In genomic region chr17:27819521-27819970, GRCm38 (mm10) we compare ENCODE assay signal across 8 mouse cellular contexts. TPM values are rescaled to one million over a fixed set of nuclear protein-coding genes. Genes with fewer than 3 reads are reported as not detected.
DNase-seq lines count a peak whose midpoint lies in the region; ATAC-seq lines count a peak whose summit lies in the region.

No protein-coding gene starts in this region.

- WGBS in forebrain, embryonic 10.5 days: 1% methylated on average over 20 of the region's 20 CpGs
- 0% methylated on average over 20 of the region's 20 CpGs for WGBS in kidney, embryonic 15.5 days
- 2% methylated on average over 20 of the region's 20 CpGs for WGBS in macrophage (ENCODE audit: missing documents)

- peak; percentile 29 to 34 for DNase-seq in left cerebral cortex, postnatal 25 days (ENCODE audit: low spot score in 2 of 2)
- no peak for DNase-seq in left cerebral cortex, adult 8-10 months (ENCODE audit: low spot score in 2 of 2)
- DNase-seq in adipocyte (ENCODE audit: low spot score): peak; percentile 70
- no peak for DNase-seq in forebrain, embryonic 10.5 days (ENCODE audit: extremely low spot score, low spot score)
- peak; percentile 50 for DNase-seq in testis, postnatal 10 days (ENCODE audit: low spot score)

- H3K4me2 ChIP-seq in kidney, embryonic 15.5 days: peak overlapping the region; percentile 72

- H3K9me3 ChIP-seq in forebrain, embryonic 10.5 days: no peaks in the 10 kb centered on the region
- H3K9me3 ChIP-seq in kidney, embryonic 15.5 days (replicated peaks): no peaks in the 10 kb centered on the region

- no peaks in the 10 kb centered on the region for H3K27me3 ChIP-seq in forebrain, embryonic 10.5 days (ENCODE audit: poor library complexity, severe bottlenecking)
- no peaks in the 10 kb centered on the region for H3K27me3 ChIP-seq in kidney, embryonic 15.5 days

- H3K27ac ChIP-seq in forebrain, embryonic 10.5 days: peak overlapping the region; percentile 93
- H3K27ac ChIP-seq in kidney, embryonic 15.5 days: peak overlapping the region; percentile 90
- H3K27ac ChIP-seq in macrophage: peak overlapping the region; percentile 74

- H3K4me3 ChIP-seq in forebrain, embryonic 10.5 days: peak overlapping the region; percentile 100
- H3K4me3 ChIP-seq in kidney, embryonic 15.5 days (replicated peaks): peak overlapping the region; percentile 86
- H3K4me3 ChIP-seq in macrophage (ENCODE audit: inconsistent target): peak overlapping the region; percentile 76

- no peaks in the 10 kb centered on the region for H3K36me3 ChIP-seq in forebrain, embryonic 10.5 days (replicated peaks)
- no peaks in the 10 kb centered on the region for H3K36me3 ChIP-seq in kidney, embryonic 15.5 days
- no peaks in the 10 kb centered on the region for H3K36me3 ChIP-seq in macrophage (ENCODE audit: inconsistent target)

- ATAC-seq in kidney, embryonic 15.5 days (replicated peaks; ENCODE audit: low FRiP score): peak; percentile 3; the same call in 1 of the 2 replicates
- ATAC-seq in activated CD4-positive, CD25-positive, alpha-beta regulatory T cell, adult 4 months: no peak

- intact Hi-C loops in left cerebral cortex, postnatal 25 days (cut with DNase I): no loop called here

- peaks cover 32% of the 10 kb centered on the region for H3K4me1 ChIP-seq in forebrain, embryonic 10.5 days
- peaks cover 26% of the 10 kb centered on the region for H3K4me1 ChIP-seq in kidney, embryonic 15.5 days

- H3K9ac ChIP-seq in kidney, embryonic 15.5 days: peak overlapping the region; percentile 84

- H3K79me2 ChIP-seq in macrophage (ENCODE audit: inconsistent target): peaks cover 56% of the 10 kb centered on the region

RNA-seq across cellular contexts. Expression of gene D17Wsu92e, which starts 0.9 kb away (rescaled TPM):
- 100 to 1,000 TPM; 196 to 198 TPM for total RNA-seq in left cerebral cortex, postnatal 25 days (2021)
- total RNA-seq in left cerebral cortex, adult 8-10 months (2022): 100 to 1,000 TPM; 203 to 227 (median 213) TPM
- polyA plus RNA-seq in forebrain, embryonic 10.5 days (2016; fragmentation: Nextera tagmentation; extraction: Ambion mirVana): 12.4 and 13.5 TPM in 2 replicates
- 16.7 and 16.8 TPM in 2 replicates for polyA plus RNA-seq in kidney, embryonic 15.5 days (2015; fragmentation: Nextera tagmentation; extraction: Ambion mirVana)
- 100 to 1,000 TPM in 20 of 26 experiments, 10 to 100 TPM in 6; 40.2 to 258 (median 128) TPM for total RNA-seq in macrophage (2018; cell fraction: chromatin; rRNA removed)
- 100 to 1,000 TPM in 25 of 26 experiments, 10 to 100 TPM in 1; 97.7 to 203 (median 138) TPM for total RNA-seq in macrophage (2018; cell fraction: cytosol; rRNA removed)
- 100 to 1,000 TPM in 21 of 26 experiments, 10 to 100 TPM in 5; 64.2 to 259 (median 158) TPM for total RNA-seq in macrophage (2018; cell fraction: nucleus; rRNA removed)
- polyA plus RNA-seq in macrophage (2018): 79.5 to 101 TPM (median 86.2 TPM) in 3 replicates
- 10 to 100 TPM; 14.1 to 15.2 TPM for polyA plus RNA-seq in activated CD4-positive, CD25-positive, alpha-beta regulatory T cell, adult 4 months (2017; shearing (Covaris generic))

RNA-seq across cellular contexts. Expression of gene Snrpc, which starts 18.4 kb away (rescaled TPM):
- total RNA-seq in left cerebral cortex, postnatal 25 days (2021): 10 to 100 TPM; 50.7 to 54.5 TPM
- 10 to 100 TPM; 41.8 to 48.9 (median 42.4) TPM for total RNA-seq in left cerebral cortex, adult 8-10 months (2022)
- polyA plus RNA-seq in forebrain, embryonic 10.5 days (2016; fragmentation: Nextera tagmentation; extraction: Ambion mirVana): 413 and 428 TPM in 2 replicates
- 330 and 331 TPM in 2 replicates for polyA plus RNA-seq in kidney, embryonic 15.5 days (2015; fragmentation: Nextera tagmentation; extraction: Ambion mirVana)
- 10 to 100 TPM in 23 of 26 experiments, 1 to 10 TPM in 3; 7.2 to 35.6 (median 18.9) TPM for total RNA-seq in macrophage (2018; cell fraction: chromatin; rRNA removed)
- total RNA-seq in macrophage (2018; cell fraction: cytosol; rRNA removed): 100 to 1,000 TPM in 4 of 26 experiments, 10 to 100 TPM in 22; 66.0 to 112 (median 87.7) TPM
- total RNA-seq in macrophage (2018; cell fraction: nucleus; rRNA removed): 10 to 100 TPM in 23 of 26 experiments, 1 to 10 TPM in 3; 7.8 to 37.8 (median 25.3) TPM
- 84.2 to 113 TPM (median 89.9 TPM) in 3 replicates for polyA plus RNA-seq in macrophage (2018)
- polyA plus RNA-seq in activated CD4-positive, CD25-positive, alpha-beta regulatory T cell, adult 4 months (2017; shearing (Covaris generic)): 100 to 1,000 TPM; 108 to 126 TPM

RNA-seq across cellular contexts. Expression of gene Uhrf1bp1, which starts 36.7 kb away (rescaled TPM):
- total RNA-seq in left cerebral cortex, postnatal 25 days (2021): 10 to 100 TPM; 17.8 to 22.9 TPM
- total RNA-seq in left cerebral cortex, adult 8-10 months (2022): 10 to 100 TPM; 18.9 to 23.6 (median 21.8) TPM
- 8.5 and 9.3 TPM in 2 replicates for polyA plus RNA-seq in forebrain, embryonic 10.5 days (2016; fragmentation: Nextera tagmentation; extraction: Ambion mirVana)
- polyA plus RNA-seq in kidney, embryonic 15.5 days (2015; fragmentation: Nextera tagmentation; extraction: Ambion mirVana): 6.1 and 7.9 TPM in 2 replicates
- 10 to 100 TPM in 18 of 26 experiments, 1 to 10 TPM in 8; 2.6 to 41.3 (median 22.1) TPM for total RNA-seq in macrophage (2018; cell fraction: chromatin; rRNA removed)
- 10 to 100 TPM in 20 of 26 experiments, 1 to 10 TPM in 6; 5.9 to 20.1 (median 14.1) TPM for total RNA-seq in macrophage (2018; cell fraction: cytosol; rRNA removed)
- total RNA-seq in macrophage (2018; cell fraction: nucleus; rRNA removed): 10 to 100 TPM in 22 of 26 experiments, 1 to 10 TPM in 4; 6.4 to 34.6 (median 16.9) TPM
- 6.8 to 14.6 TPM (median 7.6 TPM) in 3 replicates for polyA plus RNA-seq in macrophage (2018)
- polyA plus RNA-seq in activated CD4-positive, CD25-positive, alpha-beta regulatory T cell, adult 4 months (2017; shearing (Covaris generic)): 1 to 10 TPM in 1 of 2 experiments, under 1 TPM in 1; 0.93 to 1.4 TPM

Comparison
In these comparisons a context has a peak if more than half of its experiments do, and no peak if none do; other contexts are left out.
1. DNase-seq: peak in left cerebral cortex, postnatal 25 days (2 of 2), adipocyte (single experiment) and testis, postnatal 10 days (single experiment); none in left cerebral cortex, adult 8-10 months (0 of 2) and forebrain, embryonic 10.5 days (single experiment).
2. Peak in every context shown above with its lines, with median percentiles within 50 percentile points of each other: H3K27ac ChIP-seq and H3K4me3 ChIP-seq.